Mouse (Mus musculus): Measurements from ENCODE around the gene Gatad2a.

Gatad2a gene

DNA sequence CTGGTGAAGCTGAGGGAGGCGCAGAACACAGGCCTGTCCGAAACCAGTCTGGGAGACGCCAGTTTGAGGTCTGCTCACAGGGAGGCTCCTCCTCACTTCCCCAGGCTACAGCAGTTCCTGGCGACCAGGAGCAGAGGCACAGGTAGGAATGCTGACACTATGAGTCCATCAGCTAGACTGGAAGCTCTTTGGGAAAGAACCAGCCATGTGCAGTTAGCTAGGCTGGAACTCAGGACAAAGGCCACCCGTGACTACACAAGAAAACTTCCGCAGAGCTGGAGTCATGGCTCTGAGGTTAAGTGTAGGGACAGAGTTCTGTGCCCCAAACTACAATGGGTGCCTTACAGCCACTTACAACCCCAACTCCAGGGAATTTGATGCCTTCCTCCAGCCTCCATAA, 98.3 kb downstream of the Gatad2a start:
- DNase-seq: no peak

DNA sequence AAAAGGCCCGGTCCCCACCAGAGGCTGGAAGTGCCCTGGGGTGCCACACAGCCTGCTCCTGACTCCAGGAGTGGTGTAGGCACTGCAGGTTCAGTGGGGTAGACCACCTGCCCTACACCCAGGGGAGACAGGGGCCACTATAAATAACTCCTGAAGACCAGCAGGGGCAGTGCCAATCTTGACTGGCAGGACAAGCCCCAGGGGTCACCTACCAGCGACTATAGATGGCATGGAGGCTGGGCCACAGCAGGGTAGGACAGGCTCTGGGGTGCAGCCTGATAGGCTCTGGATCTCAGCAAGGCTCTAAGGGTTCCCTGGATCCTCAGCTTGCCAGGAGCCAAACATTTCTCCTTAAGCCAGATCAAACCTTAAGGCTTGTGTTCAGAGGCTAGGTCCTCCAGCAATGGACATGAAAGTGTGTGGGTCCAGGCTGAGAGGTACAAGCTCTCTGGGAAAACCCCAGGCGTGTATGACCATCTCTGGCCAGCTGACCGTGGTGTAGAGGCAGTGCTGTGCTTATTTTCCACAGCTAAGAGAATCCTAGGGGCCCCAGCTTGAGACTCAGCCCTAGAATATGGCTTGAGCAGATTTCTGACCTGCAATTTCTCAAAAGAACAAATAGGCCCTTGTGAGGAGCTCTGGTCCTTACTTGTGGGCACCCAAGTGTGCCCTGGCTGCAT, 100.3 kb downstream of the Gatad2a start:
- no peak for DNase-seq

DNA sequence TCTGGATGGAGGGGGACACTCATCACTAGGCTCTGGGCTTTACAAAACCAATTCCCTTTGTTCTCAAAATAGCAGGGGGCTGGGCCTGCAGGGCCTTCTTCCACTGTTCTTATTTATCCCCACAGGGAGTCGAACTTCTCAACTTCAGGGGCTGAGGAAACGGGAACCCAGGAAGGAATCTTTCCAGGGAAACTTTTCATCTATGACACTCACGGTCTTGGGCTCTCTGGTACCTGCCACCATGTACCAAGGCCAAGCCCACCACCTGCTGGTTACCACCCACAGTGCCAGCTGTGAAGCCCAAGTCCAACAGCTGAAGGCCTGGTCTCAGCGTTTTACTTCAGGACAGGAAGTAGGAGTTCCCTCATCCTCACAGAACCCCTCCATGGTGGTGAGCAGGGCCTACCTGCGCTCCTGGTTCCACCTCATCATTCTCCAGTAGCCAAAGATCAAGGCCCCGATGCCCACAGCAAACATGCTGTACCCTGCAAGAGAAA, 101.3 kb downstream of the Gatad2a start:
- no peak for DNase-seq

DNA sequence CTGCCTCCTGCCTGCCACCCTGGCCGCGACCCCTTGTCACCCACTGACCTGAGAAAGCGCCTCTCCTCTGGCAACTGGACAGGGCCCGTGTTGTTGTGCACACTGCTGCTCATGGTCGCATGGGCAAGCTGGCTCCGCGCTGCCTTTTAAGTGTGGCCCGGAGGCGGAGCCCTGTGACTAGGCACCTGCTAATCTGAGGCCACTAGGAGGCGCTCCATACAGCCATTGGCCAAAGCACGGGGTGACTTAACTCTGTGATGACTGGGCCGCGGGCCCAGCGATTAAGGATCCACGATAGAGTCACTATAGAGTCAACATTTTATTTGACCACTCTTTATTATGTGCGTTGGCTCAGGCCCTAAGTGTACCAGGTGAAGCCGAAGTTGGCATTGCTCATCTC, 102.3 kb downstream of the Gatad2a start:
- DNase-seq: peak; percentile 77

DNA sequence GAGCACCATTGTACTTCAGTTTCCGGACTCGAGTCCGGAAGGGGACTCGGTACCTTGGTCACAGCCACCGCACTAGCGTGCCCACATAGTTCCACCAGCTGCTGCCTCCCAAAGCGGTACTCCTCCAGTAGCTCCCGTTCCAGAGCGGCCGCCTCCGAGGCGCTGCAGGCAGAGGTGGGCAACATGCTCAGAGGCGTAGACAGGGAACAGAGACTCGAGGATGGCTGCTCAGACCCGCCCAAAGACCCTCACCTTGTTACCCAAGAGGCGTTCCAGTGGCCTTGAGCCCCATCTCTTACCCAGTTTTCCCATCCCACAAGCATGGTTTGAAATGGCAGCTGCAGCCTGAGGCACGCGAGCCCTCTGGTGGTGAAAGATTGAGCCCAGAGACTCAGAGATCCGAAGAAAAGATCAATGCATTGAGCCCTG, 105.4 kb downstream of the Gatad2a start:
- DNase-seq: peak; percentile 56

DNA sequence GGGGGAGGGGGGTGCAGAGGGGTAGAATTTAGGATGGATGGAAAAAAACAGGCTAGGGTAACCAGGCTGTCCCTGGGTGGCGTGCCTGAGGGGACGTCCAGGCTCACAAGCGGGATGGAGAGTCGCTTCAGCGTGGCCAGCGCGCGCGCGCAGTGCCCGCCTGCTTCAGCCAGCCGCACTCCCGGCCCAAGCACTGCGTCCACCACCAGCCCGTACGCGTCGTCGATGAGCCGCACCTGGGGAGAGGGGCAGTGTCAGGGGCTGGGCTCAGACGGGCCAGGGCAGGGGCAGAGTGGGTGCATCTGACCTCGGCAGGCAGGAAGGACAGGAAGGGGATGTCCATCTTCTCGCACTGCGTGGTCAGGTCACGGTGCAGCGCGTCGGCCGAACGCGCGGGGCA, 107.3 kb downstream of the Gatad2a start:
- no peak for DNase-seq

DNA sequence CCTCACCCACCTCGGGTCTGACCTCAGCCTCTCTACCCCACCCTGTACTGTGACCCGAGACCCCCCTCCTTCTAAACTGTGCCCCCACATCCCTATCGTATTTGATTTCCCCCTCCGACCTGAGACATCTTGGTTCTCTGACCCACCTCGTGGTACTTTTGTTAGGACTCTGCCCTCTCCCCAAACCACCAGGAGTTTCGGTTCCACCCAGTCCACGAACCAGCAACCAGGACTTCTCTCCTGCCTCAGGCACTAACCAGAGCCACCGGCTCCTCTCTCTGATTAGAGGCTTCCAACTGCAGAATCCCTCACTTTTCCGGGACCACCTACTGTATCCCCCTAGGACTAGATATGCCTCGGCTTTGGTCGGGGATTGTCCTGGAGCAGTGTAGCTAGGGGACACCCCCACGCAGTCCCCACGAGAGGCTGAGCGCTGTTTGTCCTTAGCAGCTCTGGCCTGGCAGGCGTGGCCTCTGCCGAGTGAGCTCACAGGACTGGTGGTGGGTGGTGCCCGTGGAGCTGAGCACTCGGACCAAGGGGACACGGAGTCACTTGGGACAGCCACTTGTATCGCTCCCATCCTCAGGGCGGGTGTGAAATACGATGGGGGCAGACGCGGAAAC, 107.8 kb downstream of the Gatad2a start:
- peak; percentile 43 for DNase-seq

DNA sequence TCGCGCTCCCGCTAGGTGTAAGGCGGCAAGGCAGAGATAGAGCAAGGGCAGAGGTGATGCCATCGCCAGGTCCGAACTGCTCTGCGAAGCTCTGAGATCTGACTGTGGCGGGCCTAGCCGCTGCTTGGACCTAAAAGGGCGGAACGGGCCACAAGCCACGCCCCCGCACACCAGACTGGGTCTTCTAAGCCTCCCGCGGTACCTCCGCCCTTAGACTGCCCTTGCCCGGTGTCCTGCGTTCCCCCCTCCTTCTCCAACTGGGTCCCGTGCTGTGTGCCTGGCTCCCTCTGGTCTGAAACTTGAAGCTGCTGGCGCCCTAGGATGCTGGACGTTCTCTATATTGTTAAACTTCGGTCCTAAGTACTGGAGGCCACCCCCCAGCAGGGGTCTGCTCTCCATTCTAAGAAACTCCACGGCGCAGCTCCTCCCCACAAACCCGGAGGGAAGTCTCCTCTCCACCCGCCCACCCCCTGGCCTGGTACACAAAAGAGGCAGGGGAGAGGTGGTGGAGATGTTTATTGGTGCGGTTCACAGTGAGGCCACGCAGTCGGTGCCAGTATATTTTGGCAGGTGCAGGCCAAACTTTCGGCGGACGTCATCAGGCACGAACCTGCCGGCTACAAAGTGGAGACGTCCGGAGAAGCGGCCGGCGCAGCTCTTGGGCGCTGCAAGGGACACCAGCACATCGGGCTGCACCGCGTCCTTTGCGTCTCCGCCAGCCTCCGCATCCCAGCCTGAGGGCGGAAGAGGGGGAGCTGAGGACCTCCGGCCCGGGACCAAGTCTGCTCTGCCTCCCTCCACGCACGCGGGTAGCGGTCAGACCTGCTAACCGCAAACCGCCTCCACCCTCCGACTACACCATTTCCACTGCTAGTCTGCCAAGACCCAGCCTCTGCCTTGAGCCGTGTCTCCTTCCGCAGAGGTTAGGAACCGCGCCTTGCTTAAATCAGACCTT, 108.6 kb downstream of the Gatad2a start, which contains the start of gene Cilp2:
Gene Cilp2, minus strand, starts transcription at position 399 of the 955 bp plus-strand sequence.
- DNase-seq: peak; percentile 56

DNA sequence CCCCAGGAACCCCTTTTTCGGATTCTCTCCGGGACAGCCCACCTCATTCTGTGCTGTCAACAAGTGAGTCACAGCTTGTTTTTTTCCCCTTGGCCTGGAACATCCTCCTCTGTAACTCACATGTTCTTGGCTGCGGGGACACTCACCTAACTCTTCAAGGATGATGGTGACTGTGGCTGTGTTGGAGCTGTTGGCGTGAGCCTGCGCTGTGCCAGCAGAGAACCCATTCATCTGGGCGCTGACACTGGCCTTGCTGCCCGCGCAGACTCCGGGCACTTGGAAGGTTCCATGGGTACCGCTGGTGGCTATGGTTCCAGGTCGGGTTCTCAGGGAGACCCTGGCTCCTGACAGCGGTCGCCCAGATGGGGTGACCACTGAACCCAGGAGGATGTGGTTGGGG, 112.0 kb downstream of the Gatad2a start:
- DNase-seq: no peak

DNA sequence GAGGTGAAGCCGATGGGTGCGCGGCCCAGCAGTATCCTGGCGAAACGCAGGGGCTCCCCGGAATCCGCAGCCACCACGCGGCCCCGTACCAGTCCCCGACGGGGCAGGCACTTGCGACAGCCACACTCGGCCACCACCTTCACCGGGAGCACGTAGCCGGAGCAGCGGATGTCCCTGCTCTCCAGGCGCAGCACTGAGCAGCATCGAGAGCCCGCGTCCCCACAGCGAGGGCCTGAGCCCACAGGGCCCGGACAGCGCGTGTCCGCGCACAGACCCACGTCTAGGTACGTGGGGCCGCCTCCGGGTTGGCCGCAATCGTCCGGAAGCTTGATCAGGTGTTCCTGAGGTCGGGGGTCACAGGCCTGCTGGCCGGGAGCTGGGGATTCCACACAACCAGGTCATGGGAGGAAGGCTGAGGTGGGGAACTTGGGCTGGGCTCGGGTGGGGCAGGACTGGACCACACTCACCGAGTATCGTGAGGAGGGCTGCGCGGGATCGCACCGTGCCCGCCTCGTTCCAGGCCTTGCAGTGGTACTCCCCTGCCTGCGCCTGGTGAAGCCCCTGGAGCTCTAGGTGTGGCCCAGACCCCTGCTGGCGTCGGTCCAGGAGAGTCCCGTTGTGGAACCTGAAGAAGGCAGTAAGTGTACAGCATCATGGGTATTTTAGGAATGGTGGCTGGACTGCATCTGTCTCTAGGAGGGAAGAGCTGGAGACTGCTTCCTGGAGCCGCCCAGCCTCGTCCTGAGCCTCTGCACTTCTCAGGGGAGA, 113.2 kb downstream of the Gatad2a start:
- DNase-seq: no peak

DNA sequence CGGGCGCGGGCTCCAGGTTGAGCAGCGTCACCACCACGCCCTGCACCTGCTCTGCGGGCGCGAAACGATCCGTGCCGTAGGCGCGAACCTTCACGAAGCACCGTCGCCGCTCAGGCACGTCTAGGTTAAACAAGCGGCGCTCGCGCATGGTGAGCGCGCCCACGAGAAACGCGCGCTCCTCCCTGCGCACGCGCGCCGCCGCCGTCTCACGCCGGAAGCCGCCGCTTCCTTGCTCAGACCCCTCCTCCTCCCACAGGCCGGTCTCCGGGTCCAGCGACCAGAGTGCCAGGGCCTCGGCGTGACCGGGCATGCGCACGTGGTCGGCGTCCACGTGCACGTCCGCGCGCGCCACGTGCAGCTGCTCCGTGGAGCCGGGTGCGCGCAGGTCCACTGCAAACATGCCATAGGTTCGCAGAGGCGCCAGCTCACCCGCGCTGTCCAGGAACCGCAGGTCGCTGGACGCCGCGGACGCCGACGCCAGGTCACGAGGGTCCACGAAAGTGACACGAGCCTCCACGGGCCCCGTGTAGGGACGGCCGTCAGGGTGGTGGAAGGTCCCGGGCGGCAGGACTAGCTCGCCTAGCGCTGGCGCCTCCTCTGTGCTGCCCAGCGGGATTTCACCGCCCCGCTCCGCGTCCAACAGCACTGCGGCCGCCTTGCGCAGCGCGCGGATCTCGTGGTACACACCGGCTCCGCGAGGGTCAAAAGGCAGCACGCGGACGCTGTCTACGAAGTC, 114.0 kb downstream of the Gatad2a start:
- peak; percentile 59 for DNase-seq

DNA sequence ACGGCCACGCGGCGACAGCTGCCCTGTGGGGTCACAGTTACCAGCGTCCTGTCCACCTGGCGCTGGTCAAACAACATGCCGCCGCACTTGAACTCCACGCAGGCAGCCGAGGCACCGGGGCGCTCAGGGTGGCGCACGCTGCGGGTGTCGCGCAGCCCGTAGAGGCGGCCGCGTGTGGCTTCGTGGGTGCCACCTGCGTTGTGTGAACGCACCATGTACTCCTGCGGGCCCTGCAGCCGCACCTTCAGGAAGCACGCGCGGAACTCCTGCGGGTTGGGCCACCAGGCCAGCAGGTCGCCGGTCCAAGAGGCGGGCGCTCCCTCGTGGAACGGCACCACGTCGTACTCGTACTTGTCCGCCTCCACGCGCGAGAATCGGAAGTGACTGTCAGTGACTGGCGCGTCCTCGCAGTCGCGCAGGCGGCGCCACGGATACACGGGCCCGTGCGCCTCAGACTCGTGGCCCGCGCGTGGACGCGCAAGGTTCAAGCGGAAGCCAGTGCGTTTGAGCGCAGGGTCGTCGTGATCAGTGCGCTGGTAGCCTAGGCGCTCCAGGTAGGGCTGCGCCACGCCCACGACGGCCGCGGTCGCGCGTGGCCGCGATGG, 114.8 kb downstream of the Gatad2a start:
- no peak for DNase-seq

DNA sequence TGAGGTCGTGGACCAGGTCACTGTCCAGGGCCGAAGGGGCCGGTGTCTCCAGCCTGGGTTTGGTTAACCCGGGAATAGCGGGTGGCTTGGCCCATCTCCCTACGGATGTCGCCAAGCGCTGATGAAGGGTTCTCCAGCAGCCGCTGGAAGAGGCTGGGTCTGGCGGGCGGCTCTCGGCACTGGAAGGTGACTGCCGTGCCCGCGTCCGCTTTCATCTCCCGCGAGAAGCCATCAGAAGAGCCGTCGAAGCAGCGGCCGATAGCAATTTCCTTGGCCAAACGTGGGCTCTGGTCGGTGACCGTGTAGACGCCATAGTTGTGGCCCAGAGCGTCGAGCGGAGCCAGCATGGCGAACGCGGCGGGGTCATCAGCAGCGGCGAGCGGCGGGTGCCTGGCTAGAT, 115.3 kb downstream of the Gatad2a start:
- DNase-seq: no peak

DNA sequence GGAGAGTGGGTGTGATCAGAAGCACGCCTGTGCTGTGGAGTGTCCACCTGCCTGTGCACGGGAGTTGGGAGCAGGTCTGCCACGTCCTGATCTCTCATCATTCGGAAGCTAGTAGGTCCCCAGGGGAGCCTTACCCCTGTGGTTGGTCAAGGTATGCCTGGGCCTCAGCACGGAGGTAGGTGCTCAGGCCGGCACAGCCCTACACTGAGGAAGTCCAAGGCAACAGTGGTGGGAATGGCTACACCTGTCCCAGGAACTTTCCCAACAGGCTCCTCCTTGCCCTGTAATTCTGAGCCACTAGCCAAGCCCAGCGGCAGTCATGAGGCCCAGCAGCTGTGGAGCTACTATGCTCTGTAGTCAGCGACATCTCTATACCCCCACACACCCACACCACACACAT, 116.5 kb downstream of the Gatad2a start:
- no peak for DNase-seq

DNA sequence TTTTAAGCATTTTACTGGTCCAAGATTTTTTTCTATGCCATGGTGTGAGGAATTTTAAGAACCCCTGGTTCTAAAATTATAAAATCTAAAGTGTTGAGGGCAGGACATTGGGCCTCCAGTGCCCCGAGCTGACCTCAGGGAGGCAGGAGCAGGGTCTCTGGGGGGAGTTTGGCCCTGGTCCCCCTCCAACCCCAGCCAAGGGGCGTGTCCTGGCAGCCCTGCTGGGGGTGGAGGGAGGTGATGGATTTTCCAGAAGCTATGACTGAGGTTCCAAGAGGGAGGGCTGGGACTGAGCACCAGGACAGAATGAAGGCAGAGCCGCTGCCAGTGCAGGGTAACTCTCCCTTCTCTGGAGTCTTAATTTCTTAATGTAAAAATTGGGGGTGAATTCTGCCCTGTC, 118.2 kb downstream of the Gatad2a start:
- no peak for DNase-seq

DNA sequence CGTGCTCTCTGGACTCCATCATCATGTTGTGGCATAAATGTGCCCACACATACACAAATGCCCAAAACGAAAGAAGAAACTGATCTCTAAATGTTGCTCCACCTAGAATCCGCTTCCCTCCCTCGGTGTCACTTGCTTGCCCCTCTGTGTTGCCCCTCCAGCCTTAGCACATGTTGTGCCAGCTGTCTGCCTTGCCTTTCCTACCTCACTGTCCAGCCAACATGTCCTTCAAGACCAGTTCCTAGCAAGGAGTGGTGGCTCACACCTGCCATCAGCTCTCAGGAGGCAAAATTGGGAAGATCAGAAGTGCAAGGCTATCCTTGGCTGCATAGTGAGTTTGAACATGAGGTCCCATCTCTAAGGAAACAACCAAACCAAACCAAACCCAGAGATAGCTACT, 118.8 kb downstream of the Gatad2a start:
- no peak for DNase-seq

DNA sequence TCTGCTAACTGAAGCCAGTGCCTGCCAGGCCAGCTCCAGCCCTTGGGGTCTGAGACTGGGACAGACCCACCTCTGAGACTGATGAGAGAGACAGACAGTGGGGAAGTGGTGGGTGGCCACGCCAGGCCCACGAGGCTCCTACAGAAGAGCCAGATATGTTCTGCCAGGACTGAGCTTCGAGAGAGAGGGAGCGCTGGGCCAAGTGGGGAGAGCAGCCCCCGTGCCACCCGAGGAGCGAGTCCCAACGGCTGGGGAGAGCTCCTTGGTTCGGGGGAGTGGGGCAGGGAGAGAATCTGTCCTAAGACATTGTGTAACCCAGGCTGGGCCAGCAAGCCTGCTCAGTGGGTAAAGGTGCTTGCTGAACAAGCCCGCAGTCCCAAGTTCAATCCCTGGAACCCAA, 119.2 kb downstream of the Gatad2a start:
- no peak for DNase-seq

DNA sequence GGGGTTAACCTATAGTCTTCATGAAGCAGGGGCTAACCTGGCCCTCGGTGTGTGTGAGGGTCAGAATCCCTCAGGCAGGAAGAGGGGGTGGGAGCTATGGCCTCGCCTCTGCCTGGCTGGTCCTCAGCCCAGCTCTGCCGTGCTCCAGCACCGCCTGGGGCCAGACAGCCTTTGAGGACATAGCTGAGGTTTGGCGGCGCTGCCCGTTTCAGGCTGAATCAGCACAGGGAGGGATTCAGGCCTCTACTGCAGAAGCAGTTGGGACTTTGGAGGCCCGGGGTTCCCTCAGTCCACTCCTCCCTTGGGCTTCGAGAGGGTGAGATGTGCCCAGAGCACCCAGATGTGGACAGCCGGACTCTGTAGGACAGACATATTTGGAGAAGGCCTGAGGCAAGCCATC, 120.1 kb downstream of the Gatad2a start:
- DNase-seq: no peak

DNA sequence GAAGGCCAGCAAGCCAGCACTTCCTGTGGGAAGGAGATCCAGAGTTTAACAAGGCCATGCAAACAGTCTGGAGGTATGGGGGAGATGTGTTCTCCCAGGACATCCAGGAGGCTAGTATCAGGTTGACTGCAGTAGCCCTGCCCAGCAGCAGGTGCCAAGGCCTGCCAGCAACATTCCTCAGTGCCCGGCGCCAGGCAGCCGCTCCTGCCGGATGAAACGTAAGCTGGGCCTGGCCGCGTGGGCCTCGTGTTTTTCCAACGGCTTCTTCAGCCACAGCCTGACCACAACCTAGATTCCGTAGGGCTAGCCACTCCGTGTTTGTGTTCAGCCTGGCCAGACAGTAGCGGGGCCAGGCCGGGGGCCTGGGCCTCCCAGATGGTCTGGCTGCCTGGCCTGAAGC, 121.5 kb downstream of the Gatad2a start:
- no peak for DNase-seq

DNA sequence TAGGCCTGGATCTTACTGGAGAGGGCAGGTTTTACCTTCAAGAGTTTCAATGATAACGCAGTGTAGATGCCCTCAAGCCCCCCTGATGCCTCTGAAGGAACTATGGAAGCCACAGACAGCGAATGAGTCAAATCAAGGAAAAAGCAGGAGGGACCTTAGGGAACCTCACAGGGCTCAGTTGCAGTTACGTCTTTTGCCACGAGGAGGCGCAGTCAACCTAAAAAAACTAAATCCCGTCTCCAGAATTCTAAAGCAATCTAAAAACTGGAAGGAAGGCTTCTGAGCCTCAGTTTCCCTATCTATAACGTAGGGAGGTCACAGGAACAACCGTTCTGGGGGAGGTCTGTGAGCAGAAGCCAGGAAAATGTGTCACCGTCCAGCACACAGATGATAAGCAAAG, 122.0 kb downstream of the Gatad2a start:
- DNase-seq: peak; percentile 80

DNA sequence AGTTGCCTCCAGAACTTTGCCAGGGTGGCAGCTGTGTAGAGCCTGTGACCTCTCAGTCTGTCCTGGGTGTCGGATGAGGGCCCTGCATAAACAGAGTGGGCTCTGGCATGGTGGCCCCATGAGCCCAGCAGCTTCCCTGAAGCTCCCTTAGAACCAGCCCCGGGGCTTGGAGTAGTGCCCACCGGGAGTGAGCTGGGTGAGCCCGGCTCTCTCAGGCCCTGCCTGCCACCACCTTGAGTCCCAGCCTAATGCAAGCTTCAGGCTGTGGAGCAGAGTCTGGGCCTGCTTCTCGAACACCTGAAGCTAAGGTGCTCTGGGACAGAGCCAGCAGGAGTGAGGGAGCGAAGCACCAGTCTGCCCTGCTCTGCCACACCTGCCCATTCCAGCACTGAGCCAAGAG, 125.3 kb downstream of the Gatad2a start:
- DNase-seq: no peak

Measured in lung, postnatal 36 days (tissue).